Mouse (Mus musculus): Measurements from ENCODE around the gene Sfswap.
"Not testable (repeated sequence)": the region's sequence is repeated elsewhere in the genome, so short reads cannot be mapped to it uniquely, and the experiment has no call there.

Gene Sfswap

DNA sequence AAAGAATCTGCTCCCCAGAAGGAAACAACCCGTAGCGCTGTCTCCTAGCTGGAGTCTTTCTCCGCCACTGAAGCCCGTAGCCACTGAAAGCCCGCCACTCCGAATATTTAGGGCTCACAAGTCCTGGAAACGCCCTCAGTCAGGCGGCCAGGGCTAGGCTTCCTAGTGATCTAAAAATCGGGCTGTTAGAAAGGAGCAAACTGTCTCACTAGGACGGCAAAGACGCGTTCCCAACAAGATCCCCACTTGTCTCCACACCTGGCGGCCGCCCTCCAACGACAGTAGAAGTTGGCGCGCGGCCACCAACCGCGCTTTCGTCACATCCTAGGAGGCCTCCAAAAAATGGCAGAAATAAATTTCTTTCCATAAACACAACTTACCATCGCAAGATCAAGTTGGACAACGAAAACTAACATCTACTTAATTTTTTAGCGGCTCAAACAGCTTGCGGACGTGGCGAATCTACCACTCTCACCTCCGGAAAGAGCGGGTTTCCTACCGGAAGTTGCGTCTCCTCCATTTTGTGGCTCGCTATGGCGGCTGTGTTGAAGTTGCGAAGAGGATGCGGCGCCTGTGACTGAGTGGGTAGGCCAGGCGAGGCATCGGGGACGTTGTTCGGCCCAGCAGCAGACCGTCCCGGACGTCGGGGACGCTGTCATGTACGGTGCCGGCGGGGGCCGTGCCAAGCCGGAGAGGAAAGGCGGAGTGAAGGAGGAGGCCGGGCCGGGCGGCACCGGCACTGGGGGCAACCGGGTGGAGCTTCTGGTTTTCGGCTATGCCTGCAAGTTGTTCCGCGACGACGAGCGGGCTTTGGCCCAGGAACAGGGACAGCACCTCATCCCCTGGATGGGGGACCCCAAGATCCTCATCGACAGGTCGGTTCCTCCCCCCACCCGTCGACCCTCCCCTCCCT is at the start of gene Sfswap:
Sfswap (plus strand) TSS at position 500 of the 913 bp plus-strand sequence.
- peak; percentile 74 for DNase-seq (ENCODE audit: low read depth, low spot score)

GRCm38 (mm10) chr5:129452561-129452960 is 48.5 kb upstream of the Sfswap start:
- no peak for DNase-seq (ENCODE audit: low read depth, low spot score)

DNA sequence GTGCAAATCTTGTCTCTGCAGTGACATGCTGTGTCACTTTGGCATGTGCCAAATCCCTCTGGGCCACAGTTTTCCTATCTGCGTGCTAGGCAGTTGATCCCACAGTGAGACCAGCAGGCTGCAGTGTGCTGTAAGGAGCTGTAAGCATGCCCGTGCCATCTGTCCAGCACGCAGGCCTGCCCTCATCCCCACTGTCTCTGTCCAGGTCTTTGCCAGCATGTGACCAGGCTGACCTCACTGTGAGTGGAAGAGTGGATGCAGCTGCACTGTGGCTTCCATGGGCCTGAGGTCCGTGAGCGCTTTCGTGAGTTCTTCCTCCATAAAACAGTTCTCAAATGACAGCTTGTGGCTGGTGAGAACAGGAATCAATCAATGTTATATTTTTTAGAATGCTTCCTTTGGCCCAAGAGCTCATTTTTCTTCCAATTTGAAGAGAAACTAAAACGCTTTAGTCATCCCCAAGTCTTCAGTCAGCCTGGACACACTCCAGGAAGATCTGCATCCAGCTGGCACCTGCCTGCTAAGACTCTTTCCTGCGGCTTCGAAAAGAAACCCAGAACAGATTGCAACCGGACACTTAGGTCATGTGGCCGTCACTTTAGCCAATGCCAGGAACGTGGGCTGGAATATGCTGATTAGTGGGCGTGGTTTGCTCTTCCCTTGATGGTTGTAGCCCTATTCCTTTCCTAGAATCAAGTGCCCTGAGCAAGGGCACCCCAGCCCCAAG is 46.1 kb upstream of the Sfswap start:
- peak; percentile 89 for DNase-seq (ENCODE audit: low read depth, low spot score)

DNA sequence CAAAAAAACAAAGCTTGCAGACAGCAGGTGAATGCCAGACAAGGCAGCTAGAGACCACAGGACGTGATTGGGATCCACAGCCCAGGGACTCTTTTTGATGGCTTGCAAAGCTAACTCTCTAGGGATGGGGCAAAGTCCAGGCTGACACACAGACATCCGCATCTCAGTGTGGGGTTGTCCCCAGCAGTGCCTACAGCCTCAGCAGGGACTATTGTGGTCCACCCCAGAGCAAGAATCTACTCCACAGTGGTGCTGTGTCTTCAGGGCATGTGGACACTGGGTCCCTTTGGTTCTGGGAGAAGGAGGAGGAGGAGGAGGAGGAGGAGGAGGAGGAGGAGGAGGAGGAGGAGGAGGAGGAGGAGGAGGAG is 45.5 kb upstream of the Sfswap start:
- DNase-seq (ENCODE audit: low read depth, low spot score) = no peak

DNA sequence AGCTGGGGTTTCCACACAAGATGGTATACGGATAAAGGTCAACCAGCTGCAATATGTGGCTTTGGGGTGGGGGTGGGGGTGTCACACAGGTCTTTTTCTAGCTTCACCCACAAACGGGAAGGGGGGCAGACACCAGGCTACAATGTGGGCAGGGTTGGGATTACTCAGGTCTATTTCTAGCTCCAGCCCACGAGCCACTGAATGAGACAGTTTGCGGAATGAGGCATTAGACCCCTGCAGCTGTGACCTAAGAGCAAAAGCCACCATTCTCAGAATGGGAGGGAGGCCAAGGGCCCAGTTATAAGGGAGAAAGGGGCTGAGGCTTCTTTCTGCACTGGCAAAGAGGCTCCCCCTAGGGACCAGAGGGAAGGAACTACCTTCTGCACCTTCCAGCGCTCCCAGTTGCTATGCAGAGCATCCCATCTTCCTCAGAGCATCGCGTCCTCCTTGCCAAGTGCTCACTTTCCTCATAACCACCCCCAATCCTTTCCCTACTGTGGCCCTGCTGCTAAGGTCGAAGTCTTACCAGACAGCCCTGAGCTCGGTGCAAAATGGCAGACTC is 44.4 kb upstream of the Sfswap start:
- no peak for DNase-seq (ENCODE audit: low read depth, low spot score)

GRCm38 (mm10) chr5:129458109-129458508 is 42.9 kb upstream of the Sfswap start:
- DNase-seq (ENCODE audit: low read depth, low spot score) = no peak

DNA sequence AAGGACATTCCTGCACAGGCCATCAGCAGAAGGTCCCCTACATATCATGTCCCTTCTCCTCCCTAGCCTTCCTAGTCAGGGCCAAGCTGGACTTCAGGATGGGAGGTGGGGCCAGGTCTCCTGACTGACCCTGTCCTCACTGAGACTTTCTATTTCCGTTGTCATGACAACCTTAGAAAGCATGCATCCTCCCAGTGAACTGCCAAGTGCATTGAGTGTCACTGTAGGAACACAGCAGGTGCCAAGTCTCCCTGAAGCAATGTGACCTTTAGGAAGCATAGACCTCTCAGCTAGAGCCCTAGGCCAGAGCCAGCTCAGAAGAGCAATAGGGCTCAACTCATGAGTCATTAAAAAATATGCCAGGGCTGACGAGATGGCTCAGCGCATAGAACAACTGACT is 42.5 kb upstream of the Sfswap start:
- DNase-seq (ENCODE audit: low read depth, low spot score) = no peak

GRCm38 (mm10) chr5:129460798-129461476 is 40.1 kb upstream of the Sfswap start:
- no peak for DNase-seq (ENCODE audit: low read depth, low spot score)

DNA sequence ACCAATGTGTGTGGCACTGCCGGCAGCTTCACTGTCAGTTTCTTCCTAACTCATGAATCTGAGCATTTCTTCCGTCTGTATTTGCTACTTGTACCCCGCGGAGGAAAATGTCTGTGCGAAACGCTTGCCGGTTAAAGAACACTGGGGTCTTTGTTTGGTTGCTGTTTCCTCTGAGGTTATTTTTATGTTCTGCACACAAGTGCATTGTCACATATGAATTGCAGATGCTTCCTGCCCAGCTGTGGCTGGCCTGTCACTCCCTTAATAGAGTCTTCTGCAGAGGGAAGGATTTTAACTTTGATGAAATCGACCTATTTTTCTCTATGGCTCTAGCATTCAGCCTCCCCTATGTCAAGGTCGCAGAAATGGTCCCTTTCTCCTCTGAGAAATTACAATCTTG is 37.4 kb upstream of the Sfswap start:
- not testable (repeated sequence) for DNase-seq (ENCODE audit: low read depth, low spot score)

DNA sequence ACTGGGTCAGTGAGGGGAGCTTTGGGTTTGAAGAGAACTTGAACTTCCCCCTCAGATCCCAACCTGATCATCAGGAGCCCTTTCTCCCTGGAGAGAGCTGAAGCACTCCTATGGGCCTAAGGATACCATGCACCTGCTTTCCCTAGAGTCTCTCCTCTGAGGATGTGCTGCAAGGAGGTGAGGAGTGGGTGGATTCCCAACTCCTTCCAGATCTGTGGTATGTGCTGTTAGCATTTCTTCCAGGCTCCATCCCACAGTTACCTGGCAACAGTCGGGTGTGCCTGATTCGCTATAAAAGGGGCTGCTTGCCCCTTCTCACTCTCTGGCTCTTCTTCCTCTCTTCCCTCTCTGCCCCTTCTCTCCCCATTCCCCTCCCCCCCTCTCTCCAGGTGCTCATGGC is 35.2 kb upstream of the Sfswap start:
- DNase-seq (ENCODE audit: low read depth, low spot score) = no peak

DNA sequence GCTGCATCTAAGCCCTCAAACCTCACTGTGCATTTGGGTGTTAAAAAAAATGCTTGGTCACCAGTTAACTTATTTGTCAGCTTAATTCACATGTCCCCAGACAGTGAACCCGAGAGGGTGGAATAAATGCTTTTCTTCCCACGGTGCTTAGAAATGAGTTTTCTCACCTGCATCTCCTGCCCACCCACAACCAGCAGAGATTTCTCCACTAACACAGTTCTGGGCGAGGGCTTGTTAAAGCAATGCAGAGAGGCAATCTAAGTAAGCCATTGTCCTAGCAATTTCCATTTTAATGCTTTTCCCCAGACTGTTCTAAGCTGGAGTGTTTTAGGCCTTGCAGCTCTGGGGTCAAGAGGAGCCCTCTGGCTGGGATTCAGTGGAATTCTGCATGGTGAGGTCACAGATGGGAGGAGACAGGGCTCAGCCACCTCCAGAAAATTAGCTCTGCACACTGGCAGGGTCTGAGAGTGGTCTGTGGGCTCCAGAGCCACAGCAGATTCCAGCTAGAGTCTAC is 25.4 kb upstream of the Sfswap start:
- DNase-seq (ENCODE audit: low read depth, low spot score) = no peak

- DNase-seq (ENCODE audit: low read depth, low spot score) = no peak
Observed at GRCm38 (mm10) chr5:129489879-129490278, 11.1 kb upstream of the Sfswap start.

DNA sequence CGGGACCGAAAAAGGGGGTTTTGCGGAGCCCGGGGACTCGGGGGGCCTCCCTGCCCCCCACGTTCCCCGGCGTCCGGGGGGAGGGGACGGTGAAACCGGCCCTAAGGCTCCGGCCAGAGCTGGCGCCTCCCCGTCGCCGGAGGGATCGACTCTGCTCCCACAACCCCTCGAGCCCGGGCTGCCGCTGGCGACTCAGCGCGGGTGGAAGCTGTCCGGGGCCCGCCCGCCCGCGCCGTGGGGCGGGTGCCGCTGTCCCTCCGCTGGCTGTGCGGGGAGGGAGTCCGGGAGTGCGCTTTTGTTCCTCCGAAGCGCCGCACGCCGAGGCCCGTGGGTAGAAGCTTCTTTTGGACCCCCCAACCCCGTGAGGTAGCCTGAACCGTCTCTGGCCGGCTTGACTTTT is 650 bp downstream of the Sfswap start:
- DNase-seq (ENCODE audit: low read depth, low spot score) = peak; percentile 15

- no peak for DNase-seq (ENCODE audit: low read depth, low spot score)
Observed at GRCm38 (mm10) chr5:129506886-129507285, 5.9 kb downstream of the Sfswap start.

- peak; percentile 98 for DNase-seq (ENCODE audit: low read depth, low spot score)
Observed at GRCm38 (mm10) chr5:129518180-129518579, 17.2 kb downstream of the Sfswap start.

- DNase-seq (ENCODE audit: low read depth, low spot score) = no peak
Observed at GRCm38 (mm10) chr5:129518786-129519185, 17.8 kb downstream of the Sfswap start.

- no peak for DNase-seq (ENCODE audit: low read depth, low spot score)
Observed at GRCm38 (mm10) chr5:129519591-129519990, 18.6 kb downstream of the Sfswap start.

DNA sequence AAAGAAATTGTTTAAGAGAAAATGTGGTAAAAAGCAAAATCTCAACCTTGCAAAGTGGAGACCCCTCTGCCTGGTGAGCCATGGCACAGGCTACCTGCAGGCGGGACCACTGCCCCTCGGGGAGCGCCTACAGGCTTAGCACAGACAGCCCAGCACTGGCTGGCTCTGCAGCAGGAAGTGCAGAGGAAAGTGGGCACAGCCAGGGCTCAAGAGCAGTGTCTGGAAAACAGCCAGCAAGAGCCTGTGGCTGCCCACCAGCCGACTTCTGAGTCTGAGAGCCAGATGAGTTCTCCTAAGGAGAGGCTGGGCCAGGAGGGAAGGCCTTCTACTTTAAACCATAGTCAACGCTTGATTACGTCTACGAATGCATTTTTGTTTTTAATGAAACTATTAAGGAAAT is 20.5 kb downstream of the Sfswap start:
- DNase-seq (ENCODE audit: low read depth, low spot score) = no peak

GRCm38 (mm10) chr5:129521913-129522312 is 20.9 kb downstream of the Sfswap start:
- no peak for DNase-seq (ENCODE audit: low read depth, low spot score)

DNA sequence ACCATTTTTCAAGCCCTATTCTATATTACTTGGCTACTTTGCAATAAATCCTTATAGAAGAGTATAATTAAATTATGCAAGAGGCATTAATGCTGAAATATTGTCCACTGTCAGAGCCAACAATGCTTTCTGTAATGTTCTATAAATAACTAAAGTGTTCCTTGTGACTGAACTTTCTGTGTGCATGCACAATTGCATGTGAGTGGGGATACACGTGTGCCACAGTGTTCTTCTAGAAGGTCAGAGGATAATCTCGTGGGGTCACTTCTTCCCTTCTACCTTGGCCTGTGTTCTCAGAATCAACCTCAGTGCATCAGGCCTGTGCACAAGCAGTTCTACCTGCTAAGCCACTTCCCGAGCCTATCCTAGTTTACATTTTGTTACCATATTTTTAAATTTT is 22.1 kb downstream of the Sfswap start:
- DNase-seq (ENCODE audit: low read depth, low spot score) = no peak

DNA sequence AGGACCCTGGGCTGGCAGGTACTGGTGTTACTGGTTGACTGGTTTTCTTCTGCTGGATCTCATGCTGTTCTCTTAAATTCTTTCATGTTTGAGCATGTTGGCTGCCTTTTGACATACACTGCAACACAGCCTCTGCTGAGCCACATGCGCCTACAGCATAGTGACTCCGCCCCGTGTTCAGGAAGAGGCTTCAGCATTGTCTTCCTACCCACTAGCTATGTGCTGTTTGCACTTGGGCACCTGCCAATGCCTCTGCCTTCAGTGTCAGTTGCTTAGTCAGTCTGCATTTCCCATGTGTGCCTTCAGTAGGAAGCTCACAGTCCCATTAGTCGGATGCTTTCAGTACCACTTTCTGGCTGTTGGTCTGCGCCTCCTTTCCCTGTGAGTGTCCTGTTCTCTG is 23.7 kb downstream of the Sfswap start:
- peak; percentile 80 for DNase-seq (ENCODE audit: low read depth, low spot score)

- DNase-seq (ENCODE audit: low read depth, low spot score) = peak; percentile 71
Observed at GRCm38 (mm10) chr5:129527162-129527561, 26.1 kb downstream of the Sfswap start.
